Mouse (Mus musculus) myocyte (in vitro differentiated cells): ENCODE results near the gene Ccdc114.

Experiments used
- CEBPB ChIP-seq: IDR thresholded peaks from 2 replicates; pipeline ENCODE4 v1.6.1; 2011; ENCODE audit warnings: mild to moderate bottlenecking, moderate library complexity; ENCODE audit not compliant: poor library complexity, insufficient read depth, severe bottlenecking
- E2F4 ChIP-seq: IDR thresholded peaks from one replicate; pipeline ENCODE4 v1.6.1; 2011; ENCODE audit warnings: mild to moderate bottlenecking, control low read depth, moderate library complexity; ENCODE audit not compliant: insufficient read depth
- MAX ChIP-seq: IDR thresholded peaks from one replicate; pipeline ENCODE4 v1.6.1; 2011; ENCODE audit warnings: low read depth, mild to moderate bottlenecking, control low read depth
- MYOG ChIP-seq, 3 experiments: IDR thresholded peaks; one replicate each; pipeline ENCODE4 v1.6.1; 2011; ENCODE audit warnings: control low read depth in 2 of 3, low read depth in 2 of 3, mild to moderate bottlenecking in 2 of 3; ENCODE audit not compliant: insufficient read length in 2 of 3, control insufficient read depth in 1 of 3, insufficient read depth in 1 of 3
- POLR2A ChIP-seq: IDR thresholded peaks from one replicate; pipeline ENCODE4 v1.6.1; 2011; ENCODE audit warnings: low read depth, mild to moderate bottlenecking, control low read depth, moderate library complexity; ENCODE audit not compliant: insufficient read length
- POLR2AphosphoS2 ChIP-seq: IDR thresholded peaks from one replicate; pipeline ENCODE4 v1.6.1; 2011; ENCODE audit warnings: low read depth, control low read depth; ENCODE audit not compliant: insufficient read length
- REST ChIP-seq: IDR thresholded peaks from one replicate; pipeline ENCODE4 v1.6.1; 2011; ENCODE audit warnings: mild to moderate bottlenecking, control low read depth, moderate library complexity; ENCODE audit not compliant: insufficient read depth, insufficient read length
- SRF ChIP-seq: IDR thresholded peaks from one replicate; pipeline ENCODE4 v1.6.1; 2011; ENCODE audit warnings: low read depth; ENCODE audit not compliant: control insufficient read depth, insufficient read length
- TCF12 ChIP-seq: IDR thresholded peaks from one replicate; pipeline ENCODE4 v1.6.1; 2011; ENCODE audit warnings: mild to moderate bottlenecking, control low read depth; ENCODE audit not compliant: poor library complexity, insufficient read depth, severe bottlenecking
- TCF3 ChIP-seq: IDR thresholded peaks from one replicate; pipeline ENCODE4 v1.6.1; 2011; ENCODE audit warnings: low read depth, control low read depth; ENCODE audit not compliant: insufficient read length
- USF1 ChIP-seq: IDR thresholded peaks from one replicate; pipeline ENCODE4 v1.6.1; 2011; ENCODE audit warnings: low read depth, mild to moderate bottlenecking, control low read depth, moderate library complexity

DNA sequence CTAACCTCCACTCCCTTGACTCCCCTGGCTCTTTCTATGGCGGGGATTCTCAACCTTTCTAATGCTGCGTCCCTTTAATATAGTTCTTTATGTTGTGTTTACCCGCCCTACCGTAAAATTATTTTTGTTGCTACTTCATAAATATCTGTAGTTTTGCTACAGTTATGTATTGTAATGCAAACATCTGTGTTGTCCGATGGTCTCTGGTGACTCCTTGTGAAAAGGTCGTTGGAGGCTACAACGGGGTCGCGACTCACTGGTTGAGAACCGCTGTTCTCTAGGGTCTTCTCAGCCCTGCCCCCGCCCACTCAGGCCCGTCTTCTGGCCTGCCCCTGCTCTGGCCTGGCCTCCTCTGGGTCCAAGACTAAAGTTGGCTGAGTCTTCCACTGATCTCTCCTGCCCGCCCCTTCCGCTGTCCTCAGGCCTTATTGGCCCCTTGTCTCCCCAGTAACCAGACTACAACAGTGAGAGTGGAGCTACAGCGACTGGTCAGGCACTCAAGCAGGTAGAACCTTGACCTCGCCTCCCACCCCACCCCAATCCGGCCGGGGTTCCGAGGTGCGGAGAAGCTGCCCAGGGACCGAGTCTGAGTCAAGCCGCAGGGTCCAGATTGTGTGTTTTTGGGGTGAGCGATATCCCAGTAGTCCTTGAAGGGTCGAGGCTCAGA, at the start of gene Ccdc114:
- TF ChIP-seq POLR2A (no peak), TCF12 (no peak), REST (no peak), USF1 (no peak), E2F4 (no peak), MAX (no peak), TCF3 (no peak), POLR2AphosphoS2 (no peak), MYOG (IDR thresholded peaks at IDR 0.05; ENCODE audit: control insufficient read depth in 1 of 3, insufficient read depth in 1 of 3, insufficient read length in 2 of 3, low read depth in 2 of 3) (no peak), CEBPB (no peak), SRF (no peak)
